7 mouse cellular contexts compared by ENCODE assay signal in the genomic region with DNA sequence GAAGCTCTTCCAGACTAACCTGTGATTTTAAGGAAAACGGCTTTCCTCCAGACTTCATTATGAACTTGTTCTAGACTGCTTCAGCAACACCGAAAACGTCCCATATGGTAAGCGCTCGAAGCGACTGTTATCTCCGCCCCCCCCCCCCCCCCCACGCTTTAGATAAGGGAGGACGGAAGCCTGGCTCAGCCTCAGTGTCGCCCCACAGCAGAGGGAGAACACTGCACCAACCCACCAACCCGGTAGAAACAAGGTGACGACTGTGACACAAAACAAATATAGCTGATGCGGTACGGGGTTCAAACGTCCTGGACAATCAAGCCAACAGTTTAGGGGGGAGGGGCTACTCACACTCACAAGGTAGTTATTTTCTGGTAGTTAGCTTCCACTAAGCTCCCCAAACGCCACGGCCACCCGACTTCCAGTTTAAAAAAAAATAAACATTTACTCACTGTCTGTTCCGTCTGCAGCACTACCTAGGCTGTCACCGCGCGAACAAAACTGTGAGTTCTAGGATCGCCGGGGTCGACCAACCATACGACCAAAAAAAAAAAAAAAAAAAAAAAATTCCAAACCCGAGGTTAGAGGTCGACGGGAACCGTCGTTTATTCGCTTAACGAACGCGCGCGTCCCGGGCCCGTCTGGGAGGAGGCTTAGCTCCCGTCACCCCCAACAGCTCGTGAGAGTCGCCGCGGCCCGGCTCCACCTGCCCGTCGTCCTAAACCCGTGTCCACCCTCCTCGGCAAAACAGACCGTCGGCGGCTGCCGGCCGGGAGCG. TPM values are rescaled to one million over a fixed set of nuclear protein-coding genes. Genes with fewer than 3 reads are reported as not detected.
A peak's percentile ranks its signal among the peaks of the same experiment; 100 is the strongest.
DNase-seq lines count a peak whose midpoint lies in the region; ATAC-seq and TF ChIP-seq lines count a peak whose summit lies in the region.

No protein-coding gene starts in this region.

- peaks cover 35% of the 10 kb centered on the region for H3K36me3 ChIP-seq in E14TG2a.4 (ENCODE audit: insufficient read depth, low read length)
- peaks cover 15% of the 10 kb centered on the region for H3K36me3 ChIP-seq in heart, embryonic 16.5 days (ENCODE audit: control insufficient read depth, insufficient read depth)

- no peak for TF ChIP-seq CTCF in E14TG2a.4 (conservative IDR thresholded peaks at IDR 0.05; ENCODE audit: low read length)
- TF ChIP-seq CTCF in layer of hippocampus, adult 2 months (conservative IDR thresholded peaks at IDR 0.05) = no peak

- H3K27ac ChIP-seq in heart, embryonic 16.5 days (ENCODE audit: low read length) = peak overlapping the region; percentile 94
- peak overlapping the region; percentile 72 for H3K27ac ChIP-seq in layer of hippocampus, adult 2 months

- H3K4me1 ChIP-seq in E14TG2a.4 (replicated peaks; ENCODE audit: low read depth, low read length) = peaks cover 15% of the 10 kb centered on the region
- peaks cover 9% of the 10 kb centered on the region for H3K4me1 ChIP-seq in heart, embryonic 16.5 days (ENCODE audit: control insufficient read depth, insufficient read depth, low read length)

- no peaks in the 10 kb centered on the region for H3K9me3 ChIP-seq in E14TG2a.4 (ENCODE audit: low read length)
- no peaks in the 10 kb centered on the region for H3K9me3 ChIP-seq in heart, embryonic 16.5 days (replicated peaks; ENCODE audit: control insufficient read depth, low read length)

- H3K4me2 ChIP-seq in heart, embryonic 16.5 days (ENCODE audit: low read depth, low read length) = peak overlapping the region; percentile 75

- WGBS in heart, embryonic 16.5 days = under 1% methylated on average over 54 of the region's 55 CpGs

- peak overlapping the region; percentile 89 for H3K9ac ChIP-seq in heart, embryonic 16.5 days (ENCODE audit: low read length)

- peak; percentile 67 for ATAC-seq in heart, embryonic 16.5 days (replicated peaks; ENCODE audit: extremely low read depth, insufficient read depth, low FRiP score)

- H3K27me3 ChIP-seq in E14TG2a.4 (ENCODE audit: insufficient read depth, low read length) = no peaks in the 10 kb centered on the region
- H3K27me3 ChIP-seq in heart, embryonic 16.5 days (ENCODE audit: control insufficient read depth, insufficient read depth, low read length) = no peaks in the 10 kb centered on the region

- H3K4me3 ChIP-seq in E14TG2a.4 (replicated peaks; ENCODE audit: low read length) = peak overlapping the region; percentile 96
- H3K4me3 ChIP-seq in heart, embryonic 16.5 days (ENCODE audit: low read length) = peak overlapping the region; percentile 89
- H3K4me3 ChIP-seq in layer of hippocampus, adult 2 months = peak overlapping the region; percentile 77

- peak; percentile 39 for DNase-seq in adrenal gland, adult 2 months
- DNase-seq in embryo, embryonic 9.5 days (ENCODE audit: extremely low spot score) = peak; percentile 61
- DNase-seq in layer of hippocampus, adult 2 months (ENCODE audit: low spot score in 2 of 2) = no peak
- DNase-seq in lung, postnatal 25 days (ENCODE audit: low spot score) = peak; percentile 8
- peak; percentile 63 for DNase-seq in retina, postnatal 1 day

RNA-seq across cellular contexts. Expression of gene Tex30, which starts 0.6 kb away (rescaled TPM):
- 10 to 100 TPM in 1 of 2 experiments, 1 to 10 TPM in 1; 9.3 to 11.5 TPM for total RNA-seq in adrenal gland, adult 2 months (2021)
- polyA plus RNA-seq in adrenal gland, adult 2 months (2012; rRNA removed) = 1.2 and 1.4 TPM in 2 replicates
- polyA plus RNA-seq in heart, embryonic 16.5 days (2015; fragmentation: Nextera tagmentation; extraction: Ambion mirVana) = 62.9 and 74.8 TPM in 2 replicates
- 10 to 100 TPM in 1 of 2 experiments, 1 to 10 TPM in 1; 9.0 to 10.3 TPM for total RNA-seq in layer of hippocampus, adult 2 months (2021)

RNA-seq across cellular contexts. Expression of gene Kdelc1, which starts 17.0 kb away (rescaled TPM):
- total RNA-seq in adrenal gland, adult 2 months (2021) = 10 to 100 TPM; 15.3 to 17.9 TPM
- 23.2 and 31.7 TPM in 2 replicates for polyA plus RNA-seq in adrenal gland, adult 2 months (2012; rRNA removed)
- 40.3 and 41.2 TPM in 2 replicates for polyA plus RNA-seq in heart, embryonic 16.5 days (2015; fragmentation: Nextera tagmentation; extraction: Ambion mirVana)
- total RNA-seq in layer of hippocampus, adult 2 months (2021) = 10 to 100 TPM in 1 of 2 experiments, 1 to 10 TPM in 1; 8.6 to 10.2 TPM

RNA-seq across cellular contexts. Expression of gene Bivm, which starts 17.1 kb away (rescaled TPM):
- 10 to 100 TPM; 13.3 to 19.4 TPM for total RNA-seq in adrenal gland, adult 2 months (2021)
- 3.4 and 9.2 TPM in 2 replicates for polyA plus RNA-seq in adrenal gland, adult 2 months (2012; rRNA removed)
- 11.0 and 13.4 TPM in 2 replicates for polyA plus RNA-seq in heart, embryonic 16.5 days (2015; fragmentation: Nextera tagmentation; extraction: Ambion mirVana)
- 10 to 100 TPM; 34.0 to 37.4 TPM for total RNA-seq in layer of hippocampus, adult 2 months (2021)

RNA-seq across cellular contexts. Expression of gene Gm8251, which starts 39.9 kb away (rescaled TPM):
- under 1 TPM in 1 of 2 experiments, not detected in 1; 0.12 TPM for total RNA-seq in adrenal gland, adult 2 months (2021)
- not detected in 2 replicates for polyA plus RNA-seq in adrenal gland, adult 2 months (2012; rRNA removed)
- polyA plus RNA-seq in heart, embryonic 16.5 days (2015; fragmentation: Nextera tagmentation; extraction: Ambion mirVana) = 0.05 and 0.06 TPM in 2 replicates
- not detected for total RNA-seq in layer of hippocampus, adult 2 months (2021)

RNA-seq across cellular contexts. Expression of gene Ercc5, which starts 45.9 kb away (rescaled TPM):
- 10 to 100 TPM; 17.5 to 23.9 TPM for total RNA-seq in adrenal gland, adult 2 months (2021)
- 2.6 and 3.5 TPM in 2 replicates for polyA plus RNA-seq in adrenal gland, adult 2 months (2012; rRNA removed)
- polyA plus RNA-seq in heart, embryonic 16.5 days (2015; fragmentation: Nextera tagmentation; extraction: Ambion mirVana) = 13.4 and 14.6 TPM in 2 replicates
- total RNA-seq in layer of hippocampus, adult 2 months (2021) = 10 to 100 TPM; 19.7 to 22.1 TPM

Comparison
In these comparisons a context has a peak if more than half of its experiments do, and no peak if none do; other contexts are left out.
1. DNase-seq: peak in adrenal gland, adult 2 months (single experiment), embryo, embryonic 9.5 days (single experiment), lung, postnatal 25 days (single experiment) and retina, postnatal 1 day (single experiment); none in layer of hippocampus, adult 2 months (0 of 2).
2. Peak in every context shown above with its lines, with median percentiles within 50 percentile points of each other: H3K4me3 ChIP-seq.